Mouse (Mus musculus): ENCODE results near the gene Fbxo31. TPM values are rescaled to one million over a fixed set of nuclear protein-coding genes. Genes with fewer than 3 reads are reported as not detected.

The Fbxo31 gene
- polyA plus RNA-seq, 1 experiment from 2014 or later = 16.3 TPM

DNA sequence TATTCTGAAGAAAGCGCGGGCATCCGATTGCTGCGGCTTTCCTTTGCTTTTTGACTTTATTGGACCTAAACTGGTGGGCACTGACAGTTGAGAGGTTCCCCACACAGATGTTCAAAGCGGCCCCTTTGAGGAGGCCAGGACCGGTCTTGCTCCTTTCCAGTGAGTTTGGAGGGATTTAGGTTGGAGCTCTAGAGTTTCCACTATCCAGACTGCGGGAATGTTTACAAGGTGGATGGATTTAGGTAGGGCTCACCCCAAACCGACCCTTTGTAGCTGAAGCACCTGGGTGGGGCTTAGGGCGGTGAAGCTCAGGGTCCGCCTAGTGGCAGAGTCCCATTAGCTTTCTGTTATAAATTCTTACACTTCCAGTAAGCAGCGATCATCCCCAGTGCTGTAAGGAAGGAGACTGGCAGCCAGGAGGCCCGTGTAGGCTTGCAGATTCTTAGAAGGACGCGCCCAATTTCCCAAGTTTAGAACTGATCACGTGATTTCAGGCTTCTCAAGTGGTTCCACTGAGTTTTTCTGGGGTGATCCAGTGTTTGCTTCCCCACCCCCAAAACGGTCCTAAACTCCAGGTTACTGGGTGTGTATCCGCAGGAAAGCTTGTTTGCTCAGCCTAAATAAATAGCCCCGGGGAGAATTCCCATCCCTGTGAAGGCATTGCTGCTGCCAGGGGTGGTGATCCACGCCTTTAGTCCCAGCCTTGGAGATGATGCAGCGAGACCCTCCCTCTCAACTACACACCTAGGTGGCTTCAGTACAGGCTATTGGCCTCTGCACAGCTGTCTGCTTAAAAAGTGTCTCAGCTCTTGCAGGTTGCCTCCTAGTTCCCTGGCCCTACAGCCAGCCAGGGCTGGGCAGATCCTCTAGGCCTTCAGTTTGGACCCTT, 12.8 kb upstream of the Fbxo31 start:
- 18% methylated on average over 20 of the region's 20 CpGs for WGBS
- H3K27ac ChIP-seq (ENCODE audit: low read depth, low read length) = no peak overlapping the region
- peak; percentile 92 for DNase-seq (ENCODE audit: low spot score, missing footprints)
- H3K9me3 ChIP-seq (ENCODE audit: control insufficient read depth, low read length) = no peaks in the 10 kb centered on the region
- peak overlapping the region; percentile 95 for H3K4me3 ChIP-seq (ENCODE audit: low read depth, low read length)
- peak overlapping the region; percentile 83 for H3K9ac ChIP-seq (ENCODE audit: low read length)
- ATAC-seq (ENCODE audit: low FRiP score) = peak; percentile 10; the same call in 1 of the 2 replicates
- H3K36me3 ChIP-seq (ENCODE audit: control insufficient read depth, insufficient read depth, low read length) = peaks cover 8% of the 10 kb centered on the region; the same call in 1 of the 2 replicates
- H3K27me3 ChIP-seq (ENCODE audit: control insufficient read depth, insufficient read depth, low read length) = no peaks in the 10 kb centered on the region
- H3K4me2 ChIP-seq = peak overlapping the region; percentile 57
- peaks cover 12% of the 10 kb centered on the region for H3K4me1 ChIP-seq (ENCODE audit: control insufficient read depth, insufficient read depth, low read length)

DNA sequence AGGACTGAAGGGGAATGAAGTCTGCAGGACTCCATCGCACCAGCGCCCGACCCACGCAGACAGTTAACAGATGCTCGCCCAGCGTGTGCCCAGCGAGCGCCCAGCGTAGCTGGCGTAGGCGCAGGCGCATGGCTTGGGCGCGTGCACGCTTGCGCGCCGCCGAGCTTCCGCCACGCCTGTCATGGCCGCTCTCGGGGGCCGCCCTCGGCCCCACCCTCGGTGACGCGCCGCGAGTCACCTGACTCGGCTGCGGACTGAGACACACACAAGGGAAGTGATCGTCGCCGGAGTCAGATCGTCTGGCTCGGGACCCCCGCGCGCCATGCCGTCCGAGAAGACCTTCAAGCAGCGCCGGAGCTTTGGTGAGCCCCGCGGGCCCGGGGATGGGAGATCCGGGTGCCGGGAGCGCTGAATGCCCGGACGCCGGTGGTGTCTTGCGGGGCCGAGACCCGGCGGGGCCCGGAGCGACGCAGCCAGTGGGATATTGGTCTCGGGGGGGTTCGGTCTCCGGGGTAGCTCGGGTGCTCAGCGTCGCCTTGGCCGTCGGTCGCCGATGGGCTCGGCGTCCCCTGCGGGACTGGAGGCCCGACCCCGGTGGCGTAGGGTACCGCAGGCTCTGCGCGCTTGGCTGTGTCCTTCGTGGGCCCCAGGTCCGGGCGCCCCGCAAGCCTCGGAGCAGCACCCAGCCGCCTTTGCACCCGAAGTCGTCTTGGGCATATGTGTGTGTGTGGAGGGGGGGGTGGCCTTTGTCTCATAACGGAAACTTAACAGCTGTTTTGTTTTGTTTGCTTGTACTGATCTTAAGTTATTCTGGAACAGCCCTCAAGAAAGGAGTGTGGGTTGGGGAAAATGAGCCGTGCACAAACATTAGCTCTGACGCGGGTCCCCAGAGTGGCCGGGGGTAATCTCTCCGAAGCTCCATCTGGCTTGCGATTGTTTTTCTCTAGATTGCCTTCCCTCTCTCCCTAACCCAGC, 11.9 kb upstream of the Fbxo31 start, which contains the start of gene Map1lc3b:
TSS of gene Map1lc3b (plus strand) at position 159 of the 975 bp plus-strand sequence.
- under 1% methylated on average over 76 of the region's 94 CpGs for WGBS
- Histone ChIP-seq H3K27ac (ENCODE audit: low read depth, low read length) (no peak within 1 kb of the TSS; the same call in 1 of the 2 replicates), H3K36me3 (ENCODE audit: control insufficient read depth, insufficient read depth, low read length) (peaks cover 8% of the 10 kb centered on the region; the same call in 1 of the 2 replicates), H3K9me3 (ENCODE audit: control insufficient read depth, low read length) (no peaks in the 10 kb centered on the region), H3K4me3 (ENCODE audit: low read depth, low read length) (peak within 1 kb of the TSS; percentile 95), H3K27me3 (ENCODE audit: control insufficient read depth, insufficient read depth, low read length) (no peaks in the 10 kb centered on the region), H3K4me2 (peak within 1 kb of the TSS; percentile 57), H3K9ac (ENCODE audit: low read length) (peak within 1 kb of the TSS; percentile 83), H3K4me1 (ENCODE audit: control insufficient read depth, insufficient read depth, low read length) (peaks cover 12% of the 10 kb centered on the region)
- DNase-seq (ENCODE audit: low spot score, missing footprints) = peak; percentile 100
- ATAC-seq (ENCODE audit: low FRiP score) = peak; percentile 88

DNA sequence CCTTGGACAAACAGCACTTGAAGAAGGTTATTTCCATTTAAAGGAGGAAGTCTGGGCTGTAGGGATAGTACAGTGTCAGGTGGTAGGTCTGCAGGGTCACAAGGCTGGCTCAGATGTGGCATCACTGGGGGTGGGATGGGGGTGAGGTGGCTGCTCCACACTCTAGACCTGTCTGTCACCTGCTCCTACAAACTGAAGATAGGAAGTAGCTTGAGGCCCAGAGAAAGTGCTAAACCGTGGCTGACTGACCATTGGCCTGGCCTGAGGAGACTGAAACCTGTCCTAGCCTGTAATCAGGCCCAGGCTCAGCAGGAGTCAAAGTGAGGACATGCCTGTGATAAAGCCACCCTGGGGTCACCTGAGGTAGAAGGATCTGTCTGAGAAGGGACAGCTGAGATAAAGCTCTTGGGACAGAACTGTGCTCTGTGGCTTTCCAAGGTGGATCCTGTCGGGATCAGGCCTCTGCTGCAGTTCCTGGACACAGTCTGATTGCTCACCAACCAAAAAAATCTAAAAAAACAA, 10.7 kb upstream of the Fbxo31 start:
- 0 out of 2 replicates have a peak, but pooled peaks cover 2% of the 10 kb centered on the region for H3K36me3 ChIP-seq (ENCODE audit: control insufficient read depth, insufficient read depth, low read length)
- DNase-seq (ENCODE audit: low spot score, missing footprints) (no peak), ATAC-seq (ENCODE audit: low FRiP score) (no peak)
- no peak overlapping the region; the same call in 1 of the 2 replicates for H3K4me2 ChIP-seq
- no peak overlapping the region for H3K4me3 ChIP-seq (ENCODE audit: low read depth, low read length)
- no peaks in the 10 kb centered on the region for H3K9me3 ChIP-seq (ENCODE audit: control insufficient read depth, low read length)
- H3K27me3 ChIP-seq (ENCODE audit: control insufficient read depth, insufficient read depth, low read length) = no peaks in the 10 kb centered on the region
- no peak overlapping the region for H3K9ac ChIP-seq (ENCODE audit: low read length)
- H3K4me1 ChIP-seq (ENCODE audit: control insufficient read depth, insufficient read depth, low read length) = peaks cover 12% of the 10 kb centered on the region
- no peak overlapping the region for H3K27ac ChIP-seq (ENCODE audit: low read depth, low read length)
- WGBS = 39% methylated on average over 2 of the region's 2 CpGs

DNA sequence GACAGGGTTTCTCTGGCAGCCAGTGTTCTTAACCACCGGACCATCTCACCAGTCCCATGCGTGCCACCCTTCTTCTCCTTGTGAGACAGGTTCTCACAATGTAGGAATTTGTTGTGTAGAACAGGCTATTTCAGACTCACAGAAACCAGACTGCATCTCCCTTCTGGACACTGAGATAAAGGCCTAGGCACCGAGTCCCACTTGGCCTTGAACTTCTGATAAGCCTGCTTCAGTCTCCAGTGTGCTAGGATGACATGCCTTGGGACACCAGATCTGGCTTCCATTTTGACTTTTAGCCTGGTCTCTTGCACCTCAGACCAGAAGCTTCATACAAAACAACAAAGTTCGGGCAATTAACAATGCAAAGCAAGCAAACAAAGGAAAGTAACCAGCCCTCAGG, 10.1 kb upstream of the Fbxo31 start:
- no peak for ATAC-seq (ENCODE audit: low FRiP score)
- no peak overlapping the region for H3K9ac ChIP-seq (ENCODE audit: low read length)

DNA sequence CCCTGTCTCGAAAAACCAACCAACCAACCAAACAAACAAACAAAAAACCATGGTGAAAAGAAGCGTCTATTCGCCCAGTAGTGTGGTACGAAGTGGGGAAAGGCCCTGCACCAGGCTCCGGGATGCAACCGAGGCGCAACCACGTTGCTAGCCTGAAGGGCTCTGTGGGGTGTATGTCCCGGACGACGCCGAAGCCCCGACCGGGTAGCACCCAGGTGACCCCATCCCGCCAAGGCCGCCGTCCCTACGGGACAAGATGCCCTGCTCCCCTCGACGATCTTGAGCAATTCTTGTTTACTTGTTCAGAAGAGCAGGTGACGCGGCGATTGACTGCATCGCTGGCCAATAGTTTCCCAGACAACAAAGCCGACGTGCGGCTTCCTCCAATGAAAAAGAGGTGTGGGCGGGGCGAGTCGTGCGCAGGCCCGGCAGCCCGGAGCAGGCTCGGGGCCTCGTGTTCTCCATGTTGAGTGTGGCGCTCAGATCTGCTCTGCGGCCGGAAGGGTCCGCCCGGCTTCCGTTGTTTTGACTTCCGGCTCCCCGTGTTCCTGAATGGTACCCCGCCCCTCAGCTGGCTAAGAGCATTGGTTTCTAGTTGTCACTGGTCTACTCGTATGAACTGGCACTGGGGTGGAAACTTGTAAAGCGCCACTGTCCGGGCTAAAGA, 6.7 kb upstream of the Fbxo31 start:
- Histone ChIP-seq H3K27ac (ENCODE audit: low read depth, low read length) (no peak overlapping the region), H3K4me2 (peak overlapping the region; percentile 46), H3K9me3 (ENCODE audit: control insufficient read depth, low read length) (no peaks in the 10 kb centered on the region), H3K9ac (ENCODE audit: low read length) (peak overlapping the region; percentile 53), H3K4me3 (ENCODE audit: low read depth, low read length) (peak overlapping the region; percentile 45), H3K27me3 (ENCODE audit: control insufficient read depth, insufficient read depth, low read length) (no peaks in the 10 kb centered on the region), H3K36me3 (ENCODE audit: control insufficient read depth, insufficient read depth, low read length) (no peaks in the 10 kb centered on the region), H3K4me1 (ENCODE audit: control insufficient read depth, insufficient read depth, low read length) (peaks cover 2% of the 10 kb centered on the region; the same call in 1 of the 2 replicates)
- ATAC-seq (ENCODE audit: low FRiP score) (peak; percentile 95), DNase-seq (ENCODE audit: low spot score, missing footprints) (peak; percentile 99)
- WGBS = 1% methylated on average over 47 of the region's 47 CpGs

More for the DNA sequence above, 10.1 kb upstream of the Fbxo31 start:
- H3K27me3 ChIP-seq (ENCODE audit: control insufficient read depth, insufficient read depth, low read length) = no peaks in the 10 kb centered on the region
- no peak overlapping the region for H3K27ac ChIP-seq (ENCODE audit: low read depth, low read length)
- 82% methylated on average over 4 of the region's 4 CpGs for WGBS
- no peaks in the 10 kb centered on the region for H3K9me3 ChIP-seq (ENCODE audit: control insufficient read depth, low read length)
- DNase-seq (ENCODE audit: low spot score, missing footprints) = no peak
- no peaks in the 10 kb centered on the region for H3K36me3 ChIP-seq (ENCODE audit: control insufficient read depth, insufficient read depth, low read length)
- H3K4me1 ChIP-seq (ENCODE audit: control insufficient read depth, insufficient read depth, low read length) = peaks cover 12% of the 10 kb centered on the region
- H3K4me2 ChIP-seq = no peak overlapping the region
- H3K4me3 ChIP-seq (ENCODE audit: low read depth, low read length) = no peak overlapping the region

DNA sequence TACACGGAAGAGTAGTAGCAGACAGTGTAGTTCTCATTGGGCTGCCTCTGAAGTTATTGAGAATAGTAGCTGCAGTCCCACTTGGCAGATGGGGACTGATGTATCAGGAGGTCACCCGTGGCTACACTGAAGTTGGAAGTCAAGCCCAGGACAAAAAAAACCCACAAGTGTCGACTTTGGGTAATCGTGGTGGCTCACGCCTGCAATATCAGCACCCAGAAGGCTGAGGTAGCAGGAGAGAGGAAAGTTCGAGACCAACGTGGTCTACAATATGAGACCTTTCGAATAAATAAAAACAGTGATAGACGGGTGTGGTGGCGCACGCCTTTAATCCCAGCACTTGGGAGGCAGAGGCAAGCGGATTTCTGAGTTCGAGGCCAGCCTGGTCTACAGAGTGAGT, 6.1 kb upstream of the Fbxo31 start:
- H3K4me2 ChIP-seq = peak overlapping the region; percentile 46
- peak overlapping the region; percentile 53 for H3K9ac ChIP-seq (ENCODE audit: low read length)
- no peaks in the 10 kb centered on the region for H3K9me3 ChIP-seq (ENCODE audit: control insufficient read depth, low read length)
- H3K4me3 ChIP-seq (ENCODE audit: low read depth, low read length) = peak overlapping the region; percentile 45
- no peaks in the 10 kb centered on the region for H3K27me3 ChIP-seq (ENCODE audit: control insufficient read depth, insufficient read depth, low read length)
- no peak overlapping the region for H3K27ac ChIP-seq (ENCODE audit: low read depth, low read length)
- DNase-seq (ENCODE audit: low spot score, missing footprints) = no peak
- H3K36me3 ChIP-seq (ENCODE audit: control insufficient read depth, insufficient read depth, low read length) = no peaks in the 10 kb centered on the region
- WGBS = 43% methylated on average over 13 of the region's 13 CpGs
- H3K4me1 ChIP-seq (ENCODE audit: control insufficient read depth, insufficient read depth, low read length) = no peaks in the 10 kb centered on the region
- no peak for ATAC-seq (ENCODE audit: low FRiP score)

DNA sequence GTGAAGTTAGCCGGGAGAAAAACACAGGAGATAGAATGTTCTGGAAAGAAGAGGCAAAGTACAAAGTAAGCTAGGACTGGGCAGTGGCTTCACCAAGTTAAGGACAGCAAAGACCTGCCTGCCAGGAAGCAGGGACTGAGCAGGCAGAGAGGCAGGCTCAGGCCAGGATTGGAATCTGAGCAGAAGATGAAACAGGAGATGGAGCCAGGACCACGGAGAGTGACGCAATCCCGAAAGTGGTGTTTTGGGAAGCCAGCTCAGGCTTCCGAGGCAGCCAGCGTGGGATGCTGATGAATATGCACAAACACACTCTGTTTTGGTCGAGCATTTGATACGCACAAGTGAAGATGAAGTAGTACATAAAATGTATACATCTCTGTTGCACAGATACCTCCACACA, 5.0 kb upstream of the Fbxo31 start:
- H3K36me3 ChIP-seq (ENCODE audit: control insufficient read depth, insufficient read depth, low read length) = no peaks in the 10 kb centered on the region

DNA sequence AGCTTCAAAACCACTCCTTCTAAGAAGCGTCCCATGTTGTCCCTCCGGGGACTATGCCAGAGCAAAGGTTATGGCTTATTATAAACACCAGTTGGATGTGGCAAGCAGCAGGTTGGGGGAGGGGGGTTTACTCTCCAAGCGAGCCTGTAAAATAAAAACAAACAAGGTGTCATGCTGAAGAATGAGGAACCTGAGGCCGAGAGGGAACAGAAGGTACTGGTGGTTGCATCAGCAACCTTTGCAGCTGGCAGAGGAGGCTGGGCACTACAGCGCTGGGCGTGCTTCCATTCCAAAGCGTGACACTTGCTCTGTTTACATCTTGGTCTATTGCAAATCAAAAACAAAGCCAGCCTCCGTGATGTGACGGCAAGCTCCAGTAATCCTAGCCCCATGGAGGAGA, 1.9 kb upstream of the Fbxo31 start:
- no peak overlapping the region for H3K4me3 ChIP-seq (ENCODE audit: low read depth, low read length)
- DNase-seq (ENCODE audit: low spot score, missing footprints) (no peak), ATAC-seq (ENCODE audit: low FRiP score) (no peak)
- no peaks in the 10 kb centered on the region for H3K9me3 ChIP-seq (ENCODE audit: control insufficient read depth, low read length)
- WGBS = 43% methylated on average over 9 of the region's 9 CpGs
- no peak overlapping the region for H3K9ac ChIP-seq (ENCODE audit: low read length)
- no peaks in the 10 kb centered on the region for H3K27me3 ChIP-seq (ENCODE audit: control insufficient read depth, insufficient read depth, low read length)
- no peak overlapping the region for H3K27ac ChIP-seq (ENCODE audit: low read depth, low read length)
- no peaks in the 10 kb centered on the region for H3K36me3 ChIP-seq (ENCODE audit: control insufficient read depth, insufficient read depth, low read length)
- H3K4me2 ChIP-seq = no peak overlapping the region
- H3K4me1 ChIP-seq (ENCODE audit: control insufficient read depth, insufficient read depth, low read length) = peaks cover 15% of the 10 kb centered on the region

More for the DNA sequence above, 5.0 kb upstream of the Fbxo31 start:
- no peak for ATAC-seq (ENCODE audit: low FRiP score)
- Histone ChIP-seq H3K4me2 (no peak overlapping the region), H3K27me3 (ENCODE audit: control insufficient read depth, insufficient read depth, low read length) (no peaks in the 10 kb centered on the region), H3K4me1 (ENCODE audit: control insufficient read depth, insufficient read depth, low read length) (no peaks in the 10 kb centered on the region), H3K9ac (ENCODE audit: low read length) (no peak overlapping the region), H3K9me3 (ENCODE audit: control insufficient read depth, low read length) (no peaks in the 10 kb centered on the region), H3K27ac (ENCODE audit: low read depth, low read length) (no peak overlapping the region), H3K4me3 (ENCODE audit: low read depth, low read length) (no peak overlapping the region)
- WGBS = 61% methylated on average over 8 of the region's 8 CpGs
- DNase-seq (ENCODE audit: low spot score, missing footprints) = no peak

All from midbrain, embryonic 11.5 days (tissue).